Mouse (Mus musculus): ENCODE results near the gene Car8. TPM values are rescaled to one million over a fixed set of nuclear protein-coding genes. Genes with fewer than 3 reads are reported as not detected.
"Not testable (repeated sequence)": the region's sequence is repeated elsewhere in the genome, so short reads cannot be mapped to it uniquely, and the experiment has no call there.

Gene Car8
- polyA plus RNA-seq, 1 experiment from 2014 or later = 1.5 TPM

- Histone ChIP-seq H3K27me3 (replicated peaks) (no peaks in the 10 kb centered on the region), H3K4me2 (peak overlapping the region; percentile 12; the same call in 1 of the 2 replicates), H3K27ac (no peak overlapping the region), H3K9ac (no peak overlapping the region), H3K4me1 (peaks cover 16% of the 10 kb centered on the region), H3K9me3 (replicated peaks) (no peaks in the 10 kb centered on the region), H3K4me3 (no peak overlapping the region), H3K36me3 (no peaks in the 10 kb centered on the region)
- WGBS (ENCODE audit: insufficient replicate concordance) = 10% methylated on average over 5 of the region's 5 CpGs
- ATAC-seq = peak; percentile 86
These were observed 38.8 kb downstream of the Car8 start for GRCm38 (mm10) chr4:8200081-8200480.

DNA sequence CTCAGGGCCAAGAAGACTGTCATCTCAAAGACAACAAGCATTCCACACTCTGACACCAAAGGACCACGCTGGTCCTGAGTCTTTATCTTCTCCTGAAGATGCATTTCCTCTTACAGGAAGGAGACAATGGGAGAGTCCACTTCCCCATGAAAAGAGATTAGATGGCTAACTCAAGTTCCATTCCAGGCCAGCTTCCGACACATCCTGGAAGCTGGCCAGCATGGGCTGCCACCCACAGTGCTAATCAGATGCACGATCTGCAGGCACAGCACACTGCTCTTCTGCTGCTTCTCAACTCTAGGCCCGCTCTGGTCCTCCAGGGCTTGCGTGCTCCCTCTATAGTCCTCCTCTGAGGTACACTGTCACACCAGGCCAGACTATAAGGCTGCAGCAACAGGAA is 40.8 kb downstream of the Car8 start:
- peaks cover 16% of the 10 kb centered on the region for H3K4me1 ChIP-seq
- no peak overlapping the region for H3K4me2 ChIP-seq
- WGBS (ENCODE audit: insufficient replicate concordance) = 41% methylated on average over 5 of the region's 5 CpGs
- no peak overlapping the region for H3K27ac ChIP-seq
- no peak overlapping the region for H3K4me3 ChIP-seq
- H3K36me3 ChIP-seq = no peaks in the 10 kb centered on the region
- ATAC-seq = no peak
- H3K9ac ChIP-seq = no peak overlapping the region
- H3K27me3 ChIP-seq (replicated peaks) = no peaks in the 10 kb centered on the region
- no peaks in the 10 kb centered on the region for H3K9me3 ChIP-seq (replicated peaks)

GRCm38 (mm10) chr4:8190441-8190840 is 48.4 kb downstream of the Car8 start:
- no peaks in the 10 kb centered on the region for H3K36me3 ChIP-seq
- no peak overlapping the region for H3K4me3 ChIP-seq
- no peak overlapping the region for H3K9ac ChIP-seq
- no peaks in the 10 kb centered on the region for H3K9me3 ChIP-seq (replicated peaks)
- WGBS (ENCODE audit: insufficient replicate concordance) = 50% methylated on average over 4 of the region's 4 CpGs
- H3K27ac ChIP-seq = no peak overlapping the region
- no peaks in the 10 kb centered on the region for H3K27me3 ChIP-seq (replicated peaks)
- no peaks in the 10 kb centered on the region for H3K4me1 ChIP-seq
- no peak overlapping the region for H3K4me2 ChIP-seq
- no peak for ATAC-seq

DNA sequence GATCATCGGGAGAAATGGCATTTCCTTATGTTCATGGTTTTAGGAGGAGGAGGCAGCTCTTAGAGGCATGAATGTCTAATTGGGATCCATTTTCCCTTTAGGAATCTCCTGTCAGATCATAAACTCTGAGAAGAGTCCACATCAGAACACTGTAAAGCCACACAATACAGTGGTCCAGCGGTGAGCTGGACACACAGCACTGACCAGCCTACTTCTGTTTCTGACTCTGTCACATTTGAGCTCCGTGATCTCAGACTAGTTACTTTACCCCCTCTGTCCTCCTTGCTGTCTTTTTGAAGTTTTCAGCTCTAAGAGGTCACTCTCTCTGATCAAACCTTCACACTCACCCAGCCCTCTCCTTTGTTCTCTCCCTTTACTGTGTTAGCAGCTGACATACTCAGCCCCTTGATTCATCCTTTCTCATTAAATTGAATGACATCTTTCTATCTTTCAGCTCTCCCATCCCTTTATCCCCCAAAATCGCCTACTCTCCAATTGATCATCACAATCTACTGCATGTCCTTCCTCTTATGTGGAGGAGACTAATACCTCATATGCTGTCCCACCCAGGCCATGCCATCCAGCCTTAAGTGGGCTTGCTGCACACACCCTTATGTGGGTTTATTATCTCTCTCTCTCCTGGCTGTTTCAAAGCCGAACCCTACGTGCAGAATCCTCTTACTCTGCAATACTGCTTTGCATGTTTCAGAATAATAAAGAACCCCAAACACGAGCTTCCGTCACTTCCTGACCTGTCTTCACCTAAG is 51.7 kb downstream of the Car8 start:
- H3K36me3 ChIP-seq = no peaks in the 10 kb centered on the region
- ATAC-seq = no peak
- no peak overlapping the region for H3K27ac ChIP-seq
- no peak overlapping the region for H3K4me2 ChIP-seq
- H3K9me3 ChIP-seq (replicated peaks) = no peaks in the 10 kb centered on the region
- H3K27me3 ChIP-seq (replicated peaks) = no peaks in the 10 kb centered on the region
- no peak overlapping the region for H3K9ac ChIP-seq
- no peak overlapping the region for H3K4me3 ChIP-seq
- WGBS (ENCODE audit: insufficient replicate concordance) = 60% methylated on average over 8 of the region's 8 CpGs
- no peaks in the 10 kb centered on the region for H3K4me1 ChIP-seq

- no peaks in the 10 kb centered on the region for H3K4me1 ChIP-seq
- H3K9ac ChIP-seq = no peak overlapping the region
- H3K9me3 ChIP-seq (replicated peaks) = no peaks in the 10 kb centered on the region
- H3K27me3 ChIP-seq (replicated peaks) = no peaks in the 10 kb centered on the region
- no peak for ATAC-seq
- no peak overlapping the region for H3K4me3 ChIP-seq
- H3K27ac ChIP-seq = no peak overlapping the region
- no peak overlapping the region for H3K4me2 ChIP-seq
- WGBS (ENCODE audit: insufficient replicate concordance) = 31% methylated on average over 4 of the region's 4 CpGs
- no peaks in the 10 kb centered on the region for H3K36me3 ChIP-seq
These were observed 58.3 kb downstream of the Car8 start for GRCm38 (mm10) chr4:8180576-8180975.

- Histone ChIP-seq H3K36me3 (no peaks in the 10 kb centered on the region), H3K9me3 (replicated peaks) (no peaks in the 10 kb centered on the region), H3K4me1 (no peaks in the 10 kb centered on the region), H3K9ac (no peak overlapping the region), H3K27me3 (replicated peaks) (no peaks in the 10 kb centered on the region), H3K4me2 (no peak overlapping the region), H3K4me3 (no peak overlapping the region), H3K27ac (no peak overlapping the region)
- no peak for ATAC-seq
- 65% methylated on average over 6 of the region's 6 CpGs for WGBS (ENCODE audit: insufficient replicate concordance)
These were observed 84.1 kb downstream of the Car8 start for GRCm38 (mm10) chr4:8154589-8155198.

DNA sequence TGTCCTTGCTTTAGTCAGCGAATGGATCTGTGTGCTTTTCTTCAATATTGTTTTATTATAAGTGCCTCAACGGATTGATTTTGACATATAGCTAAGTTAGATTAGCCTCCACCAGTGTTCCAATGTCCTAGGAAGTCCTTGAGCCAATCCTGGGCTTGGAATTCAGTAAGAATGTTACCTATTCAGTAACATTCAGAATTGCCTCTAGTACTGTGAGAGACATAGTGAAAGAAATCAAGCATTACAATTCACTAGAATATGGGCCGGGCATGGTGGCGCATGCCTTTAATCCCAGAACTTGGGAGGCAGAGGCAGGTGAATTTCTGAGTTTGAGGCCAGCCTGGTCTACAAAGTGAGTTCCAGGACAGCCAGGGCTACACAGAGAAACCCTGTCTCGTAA is 84.9 kb downstream of the Car8 start:
- ATAC-seq; H3K27me3 ChIP-seq (replicated peaks); H3K4me3 ChIP-seq; H3K4me2 ChIP-seq; H3K9me3 ChIP-seq (replicated peaks); H3K36me3 ChIP-seq; H3K4me1 ChIP-seq; H3K9ac ChIP-seq; H3K27ac ChIP-seq: not testable (repeated sequence)
- WGBS (ENCODE audit: insufficient replicate concordance) = 71% methylated on average over 5 of the region's 5 CpGs

- Histone ChIP-seq H3K27ac (no peak overlapping the region), H3K9ac (no peak overlapping the region), H3K36me3 (no peaks in the 10 kb centered on the region), H3K4me1 (no peaks in the 10 kb centered on the region), H3K4me2 (no peak overlapping the region), H3K9me3 (replicated peaks) (no peaks in the 10 kb centered on the region), H3K27me3 (replicated peaks) (no peaks in the 10 kb centered on the region), H3K4me3 (no peak overlapping the region)
- WGBS (ENCODE audit: insufficient replicate concordance) = 67% methylated on average over 2 of the region's 2 CpGs
- ATAC-seq = no peak
These were observed 101.4 kb downstream of the Car8 start for GRCm38 (mm10) chr4:8137403-8137802.

- 70% methylated on average over 2 of the region's 2 CpGs for WGBS (ENCODE audit: insufficient replicate concordance)
- ATAC-seq = no peak
These were observed 106.8 kb downstream of the Car8 start for GRCm38 (mm10) chr4:8132024-8132423.

DNA sequence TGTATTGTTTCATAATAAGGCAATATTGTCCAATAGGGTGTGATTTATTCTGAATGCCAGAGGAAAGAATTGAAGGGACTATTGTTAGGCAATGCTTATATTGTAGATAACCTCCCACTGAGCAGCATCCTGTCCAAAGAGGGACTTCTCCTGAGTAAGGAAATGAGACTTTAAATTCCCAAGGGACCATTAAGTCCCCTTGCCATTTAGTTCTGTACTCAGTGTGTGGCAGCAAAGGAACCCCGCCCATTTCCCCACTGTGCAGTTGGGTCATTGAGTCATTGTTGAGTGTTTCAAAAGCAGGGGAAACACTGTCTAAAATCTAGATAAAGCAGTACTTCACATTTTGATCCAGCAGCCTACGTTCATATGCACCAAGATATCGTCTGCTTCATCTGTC is 125.3 kb downstream of the Car8 start:
- no peak overlapping the region for H3K9ac ChIP-seq
- 49% methylated on average over 3 of the region's 3 CpGs for WGBS (ENCODE audit: insufficient replicate concordance)
- H3K36me3 ChIP-seq = no peaks in the 10 kb centered on the region
- no peaks in the 10 kb centered on the region for H3K9me3 ChIP-seq (replicated peaks)
- no peaks in the 10 kb centered on the region for H3K27me3 ChIP-seq (replicated peaks)
- no peak overlapping the region for H3K4me2 ChIP-seq
- H3K4me3 ChIP-seq = no peak overlapping the region
- no peaks in the 10 kb centered on the region for H3K4me1 ChIP-seq
- no peak overlapping the region for H3K27ac ChIP-seq
- ATAC-seq = no peak

More at GRCm38 (mm10) chr4:8132024-8132423, 106.8 kb downstream of the Car8 start:
- Histone ChIP-seq H3K9ac (no peak overlapping the region), H3K36me3 (no peaks in the 10 kb centered on the region), H3K4me1 (no peaks in the 10 kb centered on the region), H3K9me3 (replicated peaks) (no peaks in the 10 kb centered on the region), H3K4me3 (no peak overlapping the region), H3K4me2 (no peak overlapping the region), H3K27ac (no peak overlapping the region), H3K27me3 (replicated peaks) (no peaks in the 10 kb centered on the region)

- Histone ChIP-seq H3K27me3 (replicated peaks) (no peaks in the 10 kb centered on the region), H3K9ac (no peak overlapping the region), H3K9me3 (replicated peaks) (no peaks in the 10 kb centered on the region), H3K36me3 (no peaks in the 10 kb centered on the region), H3K4me3 (no peak overlapping the region), H3K4me2 (no peak overlapping the region), H3K27ac (no peak overlapping the region), H3K4me1 (no peaks in the 10 kb centered on the region)
- 60% methylated on average over 3 of the region's 3 CpGs for WGBS (ENCODE audit: insufficient replicate concordance)
- ATAC-seq = no peak
These were observed 127.0 kb downstream of the Car8 start for GRCm38 (mm10) chr4:8111891-8112290.

DNA sequence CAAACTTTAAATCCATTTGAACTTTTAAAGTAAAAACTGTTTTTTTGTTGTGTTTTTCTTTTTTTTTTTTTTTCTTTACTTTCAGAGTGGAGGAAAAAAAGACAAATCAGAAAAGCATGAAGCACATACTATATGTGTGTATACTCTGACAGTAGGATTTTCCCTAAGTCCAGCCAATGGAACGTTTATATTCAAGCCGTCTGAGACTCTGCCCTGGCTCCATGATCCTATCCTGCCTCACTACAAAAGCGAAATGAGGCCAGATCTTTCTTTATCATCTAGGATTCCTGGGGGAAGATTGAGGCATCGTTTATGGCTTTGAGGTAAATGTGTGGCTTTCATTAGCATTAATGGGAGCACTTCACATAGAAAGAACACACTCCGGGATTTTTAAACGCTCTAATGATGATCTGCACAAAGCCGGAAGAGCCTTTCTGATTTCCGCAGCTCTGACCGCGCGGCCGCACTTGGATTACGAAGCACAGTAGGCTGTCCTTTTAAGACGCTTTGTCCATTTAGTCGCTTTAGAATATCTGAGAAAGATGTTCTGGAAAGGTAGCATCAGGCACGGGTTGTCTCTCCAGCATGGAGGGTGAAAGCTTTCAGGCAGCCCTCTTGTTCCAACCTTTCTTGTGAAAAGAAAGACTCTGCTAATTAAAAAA is 128.8 kb downstream of the Car8 start:
- no peaks in the 10 kb centered on the region for H3K4me1 ChIP-seq
- no peak overlapping the region for H3K27ac ChIP-seq
- no peaks in the 10 kb centered on the region for H3K27me3 ChIP-seq (replicated peaks)
- H3K9me3 ChIP-seq (replicated peaks) = no peaks in the 10 kb centered on the region
- H3K4me3 ChIP-seq = no peak overlapping the region
- WGBS (ENCODE audit: insufficient replicate concordance) = 80% methylated on average over 16 of the region's 16 CpGs
- H3K9ac ChIP-seq = no peak overlapping the region
- no peak overlapping the region for H3K4me2 ChIP-seq
- no peak for ATAC-seq
- H3K36me3 ChIP-seq = no peaks in the 10 kb centered on the region

Data from liver, embryonic 12.5 days (tissue).